Mouse (Mus musculus): ENCODE data around the gene Smco2. TPM values are rescaled to one million over a fixed set of nuclear protein-coding genes. Genes with fewer than 3 reads are reported as not detected.
"Not testable (repeated sequence)": the region's sequence is repeated elsewhere in the genome, so short reads cannot be mapped to it uniquely, and the experiment has no call there.

The Smco2 gene
- polyA plus RNA-seq, 1 experiment = not detected

DNA sequence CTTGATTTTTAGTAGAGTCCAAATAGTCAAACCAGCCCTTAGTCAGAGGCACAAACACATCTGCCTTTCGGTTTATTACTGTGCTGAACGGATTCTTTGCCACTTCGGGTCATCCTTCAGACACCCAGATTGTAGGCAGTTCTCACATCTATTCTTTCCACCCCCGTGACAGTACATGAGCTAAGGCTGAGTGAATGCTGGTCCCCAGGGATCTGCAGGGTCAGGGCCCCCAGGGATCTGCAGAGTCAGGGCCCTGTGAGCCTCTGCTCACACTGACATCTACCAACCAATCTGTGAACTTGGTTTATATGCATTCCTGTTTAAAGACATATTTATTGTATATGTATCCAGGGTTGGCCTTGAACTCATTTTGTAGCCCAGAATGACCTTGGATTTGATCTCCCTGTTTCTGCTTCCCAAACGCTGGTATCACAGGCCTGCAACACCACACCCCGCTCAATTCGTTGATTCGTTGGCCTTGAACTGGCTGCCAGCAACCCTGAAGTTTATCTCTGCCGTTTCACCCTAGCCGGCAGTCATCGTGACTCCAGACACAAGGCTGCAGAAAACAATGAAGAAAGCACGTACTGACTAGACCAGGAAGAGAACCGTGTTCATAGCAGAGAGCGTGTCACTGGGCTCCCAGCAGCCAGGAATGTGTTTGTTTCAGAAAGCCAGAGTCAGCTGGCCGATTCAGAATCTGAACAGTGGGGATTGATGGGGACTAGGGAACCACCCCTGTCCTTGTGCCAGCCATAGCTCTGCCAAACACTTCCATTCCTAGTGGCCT lies 3.7 kb upstream of the Smco2 start:
- Histone ChIP-seq H3K4me1 (ENCODE audit: control insufficient read depth, insufficient read depth, low read length) (no peaks in the 10 kb centered on the region), H3K27ac (ENCODE audit: control insufficient read depth, insufficient read depth, low read depth, low read length, poor library complexity) (no peak overlapping the region)
- WGBS = 65% methylated on average over 15 of the region's 15 CpGs

DNA sequence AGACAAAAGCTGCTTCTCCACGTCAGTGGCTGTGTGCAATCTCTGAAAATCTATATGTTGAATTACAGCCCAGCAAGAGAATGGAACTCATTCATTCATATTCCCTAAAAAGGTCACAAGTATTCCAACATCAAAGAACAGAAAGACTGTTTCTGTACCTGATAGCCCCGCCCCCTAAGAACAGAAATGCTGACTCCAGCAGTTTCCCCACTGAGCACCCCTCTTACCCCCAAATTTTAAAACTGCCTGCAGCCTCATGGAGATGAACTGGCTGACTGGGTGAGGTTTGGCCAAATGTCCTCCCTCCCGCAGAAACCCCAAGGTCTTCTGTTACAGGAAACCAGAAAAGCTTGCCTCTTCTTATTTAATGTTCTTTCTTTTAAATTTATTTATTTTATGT lies 2.5 kb upstream of the Smco2 start:
- WGBS = 72% methylated on average over 3 of the region's 3 CpGs
- H3K4me1 ChIP-seq (ENCODE audit: control insufficient read depth, insufficient read depth, low read length) = no peaks in the 10 kb centered on the region
- no peak overlapping the region for H3K4me3 ChIP-seq (replicated peaks; ENCODE audit: control insufficient read depth, low read depth, low read length)
- TF ChIP-seq CTCF (IDR thresholded peaks at IDR 0.05; ENCODE audit: control insufficient read depth, insufficient read depth, low read length) = no peak
- no peak for TF ChIP-seq POLR2A (IDR thresholded peaks at IDR 0.05; ENCODE audit: borderline replicate concordance, control insufficient read depth, low read depth, low read length)
- H3K27ac ChIP-seq (ENCODE audit: control insufficient read depth, insufficient read depth, low read depth, low read length, poor library complexity) = no peak overlapping the region

More for the DNA sequence above, 3.7 kb upstream of the Smco2 start:
- TF ChIP-seq POLR2A (IDR thresholded peaks at IDR 0.05; ENCODE audit: borderline replicate concordance, control insufficient read depth, low read depth, low read length) (no peak), CTCF (IDR thresholded peaks at IDR 0.05; ENCODE audit: control insufficient read depth, insufficient read depth, low read length) (no peak)
- no peak overlapping the region for H3K4me3 ChIP-seq (replicated peaks; ENCODE audit: control insufficient read depth, low read depth, low read length)

DNA sequence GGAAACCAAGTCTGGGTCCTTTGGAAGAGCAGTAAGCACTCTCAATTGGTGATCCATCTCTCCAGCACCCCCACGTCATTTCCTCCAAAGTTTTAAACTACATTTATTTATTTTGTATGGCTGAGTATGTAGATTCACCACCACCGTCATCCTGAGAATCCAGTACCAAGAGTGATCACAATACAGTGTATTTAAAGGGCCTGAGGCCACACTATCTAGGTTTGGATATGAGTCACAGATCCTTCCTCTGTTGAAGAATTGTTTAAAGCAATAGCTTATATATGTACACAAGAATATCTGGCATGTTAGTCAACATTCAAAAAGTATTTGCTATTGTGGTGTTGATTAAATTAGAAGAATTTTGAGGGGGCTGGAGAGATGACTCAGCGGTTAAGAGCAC lies 1.6 kb upstream of the Smco2 start:
- H3K27ac ChIP-seq (ENCODE audit: control insufficient read depth, insufficient read depth, low read depth, low read length, poor library complexity) = no peak overlapping the region
- H3K4me3 ChIP-seq (replicated peaks; ENCODE audit: control insufficient read depth, low read depth, low read length) = no peak overlapping the region
- TF ChIP-seq POLR2A (IDR thresholded peaks at IDR 0.05; ENCODE audit: borderline replicate concordance, control insufficient read depth, low read depth, low read length) = no peak
- TF ChIP-seq CTCF (IDR thresholded peaks at IDR 0.05; ENCODE audit: control insufficient read depth, insufficient read depth, low read length) = no peak
- H3K4me1 ChIP-seq (ENCODE audit: control insufficient read depth, insufficient read depth, low read length) = no peaks in the 10 kb centered on the region
- WGBS = 88% methylated on average over 3 of the region's 3 CpGs

DNA sequence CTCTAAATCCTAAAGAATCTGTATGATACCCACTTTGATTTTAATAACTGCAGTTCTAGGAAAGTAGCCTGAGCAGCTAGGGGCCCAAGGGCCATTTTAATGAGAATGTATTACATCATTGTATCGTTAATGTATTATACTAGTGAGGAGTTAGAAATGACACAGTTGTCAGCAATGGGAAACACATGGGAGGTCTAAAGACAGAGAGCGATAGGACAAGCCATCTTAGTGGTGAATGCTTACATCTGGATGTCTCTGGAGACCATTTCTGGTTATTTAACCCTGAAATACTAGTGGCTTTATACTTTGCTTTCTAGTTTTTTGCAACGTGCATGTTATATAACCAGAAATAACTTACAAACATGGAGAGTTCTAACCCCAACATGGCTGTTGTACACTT lies 2.0 kb downstream of the Smco2 start:
- TF ChIP-seq POLR2A (IDR thresholded peaks at IDR 0.05; ENCODE audit: borderline replicate concordance, control insufficient read depth, low read depth, low read length) (no peak), CTCF (IDR thresholded peaks at IDR 0.05; ENCODE audit: control insufficient read depth, insufficient read depth, low read length) (no peak)
- Histone ChIP-seq H3K4me3 (replicated peaks; ENCODE audit: control insufficient read depth, low read depth, low read length) (no peak overlapping the region), H3K27ac (ENCODE audit: control insufficient read depth, insufficient read depth, low read depth, low read length, poor library complexity) (no peak overlapping the region), H3K4me1 (ENCODE audit: control insufficient read depth, insufficient read depth, low read length) (no peaks in the 10 kb centered on the region; the same call in 1 of the 2 replicates)
- 82% methylated on average over 3 of the region's 3 CpGs for WGBS

DNA sequence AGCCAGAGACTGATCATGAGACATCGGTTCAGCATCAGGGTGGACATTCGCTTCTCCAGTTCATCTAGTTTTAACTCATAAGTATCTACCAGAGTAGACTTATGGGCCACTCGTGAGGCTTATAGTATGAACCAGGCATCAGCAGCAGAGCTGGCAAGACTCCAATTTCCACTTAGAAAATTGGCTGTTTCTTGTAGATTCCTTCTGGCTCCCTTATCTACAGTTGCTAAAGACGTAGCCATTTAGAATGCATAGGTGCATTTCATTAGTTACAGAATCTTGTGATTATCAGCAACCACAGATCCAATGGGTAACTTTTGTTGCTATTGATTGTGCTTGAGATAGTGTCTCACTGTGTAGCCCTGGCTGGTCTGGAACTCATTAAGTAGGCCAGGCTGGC lies 2.8 kb downstream of the Smco2 start:
- no peak for TF ChIP-seq POLR2A (IDR thresholded peaks at IDR 0.05; ENCODE audit: borderline replicate concordance, control insufficient read depth, low read depth, low read length)
- no peak for TF ChIP-seq CTCF (IDR thresholded peaks at IDR 0.05; ENCODE audit: control insufficient read depth, insufficient read depth, low read length)
- H3K4me3 ChIP-seq (replicated peaks; ENCODE audit: control insufficient read depth, low read depth, low read length) = no peak overlapping the region
- WGBS = 69% methylated on average over 4 of the region's 4 CpGs
- H3K4me1 ChIP-seq (ENCODE audit: control insufficient read depth, insufficient read depth, low read length) = no peaks in the 10 kb centered on the region; the same call in 1 of the 2 replicates
- no peak overlapping the region for H3K27ac ChIP-seq (ENCODE audit: control insufficient read depth, insufficient read depth, low read depth, low read length, poor library complexity)

DNA sequence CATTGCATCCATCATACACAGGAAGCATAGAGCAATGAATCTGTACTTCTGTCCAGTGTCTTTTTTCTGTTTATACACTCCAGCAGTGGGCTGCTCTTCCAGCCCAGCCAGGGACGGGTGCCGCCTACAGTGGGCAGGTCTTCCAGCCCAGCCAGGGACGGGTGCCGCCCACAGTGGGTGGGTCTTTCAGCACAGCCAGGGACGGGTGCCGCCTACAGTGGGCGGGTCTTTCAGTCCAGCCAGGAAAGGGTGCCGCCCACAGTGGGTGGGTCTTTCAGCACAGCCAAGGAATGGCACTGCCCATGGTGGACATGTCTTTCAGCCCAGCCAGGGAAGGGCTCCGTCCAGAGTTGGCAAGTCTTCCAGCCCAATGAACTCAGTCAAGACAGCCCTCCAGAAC lies 5.3 kb downstream of the Smco2 start:
- 86% methylated on average over 9 of the region's 9 CpGs for WGBS
- H3K4me3 ChIP-seq (replicated peaks; ENCODE audit: control insufficient read depth, low read depth, low read length) = no peak overlapping the region
- H3K27ac ChIP-seq (ENCODE audit: control insufficient read depth, insufficient read depth, low read depth, low read length, poor library complexity) = no peak overlapping the region
- no peaks in the 10 kb centered on the region; the same call in 1 of the 2 replicates for H3K4me1 ChIP-seq (ENCODE audit: control insufficient read depth, insufficient read depth, low read length)
- TF ChIP-seq POLR2A (IDR thresholded peaks at IDR 0.05; ENCODE audit: borderline replicate concordance, control insufficient read depth, low read depth, low read length) = no peak
- no peak for TF ChIP-seq CTCF (IDR thresholded peaks at IDR 0.05; ENCODE audit: control insufficient read depth, insufficient read depth, low read length)

DNA sequence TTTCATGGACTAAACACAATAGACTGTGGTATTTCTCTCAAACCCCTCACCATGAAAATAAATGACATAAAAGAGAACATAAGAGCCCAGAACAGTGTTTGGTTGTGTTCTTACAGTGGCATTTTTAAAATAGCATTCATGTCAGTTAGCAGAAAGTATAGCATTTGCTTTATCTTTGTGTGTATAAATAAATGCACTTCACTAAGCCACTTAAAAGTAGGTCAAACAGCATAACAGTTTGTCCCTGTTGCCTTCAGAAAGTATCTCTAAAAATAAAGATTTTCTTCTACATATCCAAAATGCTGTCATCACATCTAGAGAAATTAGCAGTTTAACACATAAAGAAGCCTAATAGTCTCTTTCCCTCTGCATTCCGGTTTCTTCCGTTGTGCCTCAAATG lies 7.5 kb downstream of the Smco2 start:
- 92% methylated on average over 2 of the region's 2 CpGs for WGBS
- no peaks in the 10 kb centered on the region; the same call in 1 of the 2 replicates for H3K4me1 ChIP-seq (ENCODE audit: control insufficient read depth, insufficient read depth, low read length)
- no peak overlapping the region for H3K27ac ChIP-seq (ENCODE audit: control insufficient read depth, insufficient read depth, low read depth, low read length, poor library complexity)
- no peak for TF ChIP-seq CTCF (IDR thresholded peaks at IDR 0.05; ENCODE audit: control insufficient read depth, insufficient read depth, low read length)
- no peak for TF ChIP-seq POLR2A (IDR thresholded peaks at IDR 0.05; ENCODE audit: borderline replicate concordance, control insufficient read depth, low read depth, low read length)
- no peak overlapping the region for H3K4me3 ChIP-seq (replicated peaks; ENCODE audit: control insufficient read depth, low read depth, low read length)

DNA sequence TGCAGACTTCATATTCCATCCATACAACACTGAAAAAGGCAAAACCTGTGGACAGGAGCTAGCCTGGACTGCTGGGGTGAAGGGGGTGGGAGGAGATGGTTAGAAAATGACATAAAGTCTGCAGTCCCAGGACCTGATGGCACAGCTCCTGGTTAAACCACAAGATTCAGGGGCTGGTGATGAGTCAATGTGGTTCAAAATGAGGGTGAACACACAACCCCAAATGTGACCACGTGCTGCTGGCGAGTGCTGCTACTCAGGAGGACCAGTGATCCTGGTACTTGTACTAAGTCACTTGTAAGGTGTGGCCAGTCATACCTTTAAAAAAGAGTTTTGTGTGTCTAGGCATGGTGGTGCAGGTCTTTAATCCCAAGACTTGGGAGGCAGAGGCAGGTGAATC lies 13.2 kb downstream of the Smco2 start:
- Histone ChIP-seq H3K27ac (ENCODE audit: control insufficient read depth, insufficient read depth, low read depth, low read length, poor library complexity) (no peak overlapping the region), H3K4me3 (replicated peaks; ENCODE audit: control insufficient read depth, low read depth, low read length) (no peak overlapping the region), H3K4me1 (ENCODE audit: control insufficient read depth, insufficient read depth, low read length) (no peaks in the 10 kb centered on the region)
- TF ChIP-seq POLR2A (IDR thresholded peaks at IDR 0.05; ENCODE audit: borderline replicate concordance, control insufficient read depth, low read depth, low read length) (no peak), CTCF (IDR thresholded peaks at IDR 0.05; ENCODE audit: control insufficient read depth, insufficient read depth, low read length) (no peak)
- 41% methylated on average over 2 of the region's 2 CpGs for WGBS

DNA sequence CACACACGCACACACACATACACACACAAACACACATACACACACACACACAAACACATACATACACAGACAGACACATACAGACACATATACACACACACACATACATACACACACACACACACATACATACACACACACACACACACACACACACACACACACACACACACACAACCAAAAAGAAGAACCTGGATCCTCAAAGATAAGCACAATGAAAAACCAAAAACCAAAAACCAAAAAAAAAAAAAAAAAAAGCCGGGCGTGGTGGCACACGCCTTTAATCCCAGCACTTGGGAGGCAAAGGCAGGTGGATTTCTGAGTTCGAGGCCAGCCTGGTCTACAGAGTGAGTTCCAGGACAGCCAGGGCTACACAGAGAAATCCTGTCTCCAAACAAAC lies 14.5 kb downstream of the Smco2 start:
- H3K4me1 ChIP-seq (ENCODE audit: control insufficient read depth, insufficient read depth, low read length); H3K27ac ChIP-seq (ENCODE audit: control insufficient read depth, insufficient read depth, low read depth, low read length, poor library complexity); H3K4me3 ChIP-seq (replicated peaks; ENCODE audit: control insufficient read depth, low read depth, low read length): not testable (repeated sequence)
- WGBS = 57% methylated on average over 4 of the region's 5 CpGs

All from bone marrow, adult 2 months (tissue).